Mouse (Mus musculus) skeletal muscle tissue, adult 2 months (tissue): ENCODE data around the gene Atf2.
"Not testable (repeated sequence)": the region's sequence is repeated elsewhere in the genome, so short reads cannot be mapped to it uniquely, and the experiment has no call there.

Source experiments
- DNase-seq: peaks from one replicate; pipeline ENCODE4 v3.0.0-alpha.2; 2012; ENCODE audit warnings: low read depth, low spot score

Gene Atf2

DNA sequence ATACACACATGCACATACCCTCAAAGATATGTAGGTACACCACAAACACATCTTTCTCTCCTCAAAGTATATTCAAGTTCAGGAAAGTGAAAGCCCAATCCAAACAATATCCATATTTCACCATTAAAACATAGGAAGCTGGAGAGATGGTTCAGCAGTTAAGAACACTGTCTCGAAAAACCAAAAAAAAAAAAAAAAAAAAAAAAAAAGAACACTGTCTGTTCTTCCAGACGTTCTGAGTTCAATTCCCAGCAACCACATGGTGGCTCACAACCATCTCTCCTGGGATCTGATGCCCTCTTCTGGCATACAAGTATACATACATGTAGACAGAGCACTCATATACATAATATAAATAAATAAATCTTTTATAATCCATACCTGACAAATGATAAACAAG lies 6.4 kb downstream of the Atf2 start:
- DNase-seq, result no peak

GRCm38 (mm10) chr2:73877891-73878290 lies 14.5 kb downstream of the Atf2 start:
- no peak for DNase-seq

GRCm38 (mm10) chr2:73867764-73868487 lies 24.5 kb downstream of the Atf2 start:
- no peak for DNase-seq

- no peak for DNase-seq
Measured at GRCm38 (mm10) chr2:73860046-73860624, 32.3 kb downstream of the Atf2 start.

DNA sequence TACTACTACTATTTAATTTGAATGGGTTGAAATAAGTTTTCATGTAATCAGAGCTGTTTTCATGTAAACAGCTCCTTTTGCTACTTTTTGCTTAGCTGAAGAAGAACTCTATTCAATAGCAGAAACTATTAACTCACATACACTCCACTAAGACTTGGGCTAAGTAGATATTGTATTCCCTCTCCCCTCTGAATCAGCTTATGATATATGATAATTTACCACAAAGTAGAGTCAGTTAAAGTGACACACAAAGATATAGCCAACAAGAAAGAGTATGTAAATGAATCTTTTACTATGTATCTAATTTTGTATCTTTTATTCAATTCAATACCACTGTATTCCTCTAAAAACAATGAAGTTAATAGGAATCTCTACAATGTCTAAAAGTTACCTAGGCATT lies 35.1 kb downstream of the Atf2 start:
- no peak for DNase-seq

DNA sequence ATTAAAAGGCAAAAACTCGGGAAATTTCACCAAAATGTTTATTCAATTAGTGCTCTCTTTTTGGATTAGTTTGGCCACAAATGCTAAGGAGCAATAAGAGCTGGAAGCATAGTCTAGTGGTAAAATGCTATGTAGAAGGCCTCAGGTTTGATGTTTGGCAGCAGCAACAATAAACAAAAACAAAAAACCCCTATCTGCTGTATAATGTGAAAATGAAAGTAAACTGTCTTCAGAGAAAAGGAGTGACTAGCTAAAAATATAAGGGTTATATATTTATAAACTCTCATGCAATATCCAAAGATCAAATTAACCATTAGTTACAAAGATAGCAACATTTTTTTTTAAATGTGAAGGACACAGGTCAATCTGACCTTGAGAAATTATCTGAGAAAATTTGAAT lies 36.2 kb downstream of the Atf2 start:
- no peak for DNase-seq

DNA sequence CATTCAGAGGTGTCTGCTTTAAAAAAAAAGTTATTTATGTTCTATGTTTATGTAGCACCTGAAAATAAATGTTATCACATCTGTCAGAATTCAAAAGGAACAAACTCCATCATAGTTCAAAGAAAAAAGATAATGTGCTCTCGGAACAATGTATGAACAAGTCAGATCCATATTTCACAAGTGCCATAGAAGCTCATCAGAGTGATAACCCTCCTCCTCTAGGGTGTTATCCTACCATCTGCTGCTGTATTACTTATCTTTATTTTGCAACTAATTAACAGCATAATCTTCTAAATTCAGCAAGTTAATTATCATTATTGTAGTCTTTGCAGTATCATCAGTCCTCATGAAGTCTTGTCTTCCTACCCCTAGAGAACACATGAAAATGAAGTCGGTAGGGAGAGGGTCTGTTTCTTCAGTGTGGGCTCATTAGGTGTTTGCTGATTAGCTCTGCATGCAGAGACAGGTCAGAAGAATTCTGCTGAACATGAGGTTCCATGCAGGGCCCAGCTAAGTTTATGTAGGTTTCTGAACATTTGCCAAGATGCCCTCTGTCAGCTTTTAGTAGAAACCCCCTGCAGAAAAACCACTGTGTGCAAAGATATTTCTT lies 57.9 kb downstream of the Atf2 start:
- DNase-seq, result no peak

GRCm38 (mm10) chr2:73833284-73833683 lies 59.2 kb downstream of the Atf2 start:
- no peak for DNase-seq

- no peak for DNase-seq
Measured at GRCm38 (mm10) chr2:73818742-73819141, 73.7 kb downstream of the Atf2 start.

- no peak for DNase-seq
Measured at GRCm38 (mm10) chr2:73807609-73808008, 84.8 kb downstream of the Atf2 start.

- not testable (repeated sequence) for DNase-seq
Measured at GRCm38 (mm10) chr2:73800127-73800526, 92.3 kb downstream of the Atf2 start.

GRCm38 (mm10) chr2:73798786-73799185 lies 93.7 kb downstream of the Atf2 start:
- DNase-seq, result no peak

DNA sequence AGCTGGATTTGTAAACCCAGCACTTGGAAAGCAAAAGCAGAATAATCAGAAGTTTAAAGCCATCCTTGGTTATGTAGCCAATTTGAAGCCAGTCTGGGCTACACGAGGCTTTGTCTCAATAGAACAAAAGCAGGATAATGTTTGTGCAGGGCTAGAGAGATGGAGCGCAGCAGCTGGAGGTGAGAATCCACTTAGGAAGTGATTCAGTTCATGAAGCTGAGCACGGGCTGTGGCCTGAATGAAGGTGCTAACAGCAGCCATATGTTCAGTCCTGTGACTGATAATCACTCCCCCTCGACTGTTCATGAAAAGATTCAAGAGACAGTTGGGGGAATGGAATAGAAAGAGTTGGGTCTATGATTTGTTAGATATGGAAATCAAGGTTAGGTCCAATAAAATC lies 94.3 kb downstream of the Atf2 start:
- DNase-seq, result no peak

- no peak for DNase-seq
Measured at GRCm38 (mm10) chr2:73791846-73792630, 100.4 kb downstream of the Atf2 start.

DNA sequence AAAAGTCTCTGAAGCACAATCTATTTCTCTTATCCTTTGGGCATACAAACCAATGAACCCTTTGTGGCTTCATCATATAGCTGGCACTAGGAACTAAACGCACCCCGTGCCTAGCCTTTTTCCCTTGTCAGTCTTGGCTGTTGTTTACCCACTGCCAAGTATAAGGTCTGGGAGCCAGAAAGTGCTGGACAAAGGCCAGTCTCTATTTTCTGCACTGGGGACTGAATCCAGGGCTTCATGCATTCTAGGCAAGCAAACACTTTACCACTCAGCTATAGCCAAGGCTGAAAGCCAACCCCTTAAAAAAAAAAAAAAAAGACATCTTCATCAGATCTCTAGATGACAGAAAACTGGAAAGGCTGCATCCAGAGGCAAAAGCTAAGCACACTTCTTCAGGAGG lies 102.1 kb downstream of the Atf2 start:
- DNase-seq, result peak; percentile 5

DNA sequence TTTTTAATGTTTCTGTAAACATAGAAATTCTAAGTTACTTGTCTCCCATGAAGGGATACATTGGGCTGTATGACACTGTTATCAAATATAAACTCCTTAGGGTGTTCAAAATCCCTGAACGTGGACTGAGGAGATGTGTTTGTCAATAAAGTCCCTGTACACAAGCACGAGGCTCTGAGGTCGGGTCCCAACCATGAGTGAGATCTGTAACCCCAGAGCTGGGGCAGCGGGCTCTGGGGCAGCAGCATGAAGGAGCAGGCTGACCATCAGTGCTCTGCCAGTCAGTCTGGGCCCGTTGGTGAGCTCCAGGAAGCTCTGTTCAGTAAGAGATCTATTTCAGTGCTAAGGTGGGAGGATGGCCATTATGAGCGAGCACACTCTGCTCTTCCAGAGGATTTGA lies 104.0 kb downstream of the Atf2 start:
- DNase-seq, result no peak

GRCm38 (mm10) chr2:73782371-73782905 lies 110.0 kb downstream of the Atf2 start:
- no peak for DNase-seq

GRCm38 (mm10) chr2:73780321-73781010 lies 112.0 kb downstream of the Atf2 start:
- DNase-seq, result no peak

- DNase-seq, result no peak
Measured at GRCm38 (mm10) chr2:73779796-73780195, 112.6 kb downstream of the Atf2 start.

- DNase-seq, result no peak
Measured at GRCm38 (mm10) chr2:73779016-73779595, 113.3 kb downstream of the Atf2 start.

- no peak for DNase-seq
Measured at GRCm38 (mm10) chr2:73776936-73777335, 115.5 kb downstream of the Atf2 start.
